Mouse (Mus musculus) erythroblast, embryonic 14.5 days (primary cell): ENCODE measurements around the gene Eps15.

Experiments
- GATA1 ChIP-seq: IDR thresholded peaks from 2 replicates; pipeline ENCODE4 v1.6.1; 2012; ENCODE audit warnings: low read length, inconsistent platforms, mixed read lengths
- TAL1 ChIP-seq: IDR thresholded peaks from 3 replicates; pipeline ENCODE4 v1.6.1; 2012; ENCODE audit warnings: low read length, inconsistent platforms, mixed read lengths

GRCm38 (mm10) chr4:109405415-109405814 lies 125.3 kb downstream of the Eps15 start:
- TF ChIP-seq GATA1 = no peak
- no peak for TF ChIP-seq TAL1
